Mouse (Mus musculus) erythroblast, embryonic 14.5 days (primary cell): Measurements from ENCODE around the gene Smim14. TPM values are rescaled to one million over a fixed set of nuclear protein-coding genes. Genes with fewer than 3 reads are reported as not detected.

ENCODE experiments used
- H3K27me3 ChIP-seq: 2 replicates; pipeline ENCODE4 v1.6.1; 2012; ENCODE audit warnings: inconsistent platforms; ENCODE audit not compliant: control insufficient read depth
- H3K36me3 ChIP-seq: 2 replicates; pipeline ENCODE4 v1.6.1; 2012; ENCODE audit warnings: mild to moderate bottlenecking, inconsistent platforms; ENCODE audit not compliant: control insufficient read depth
- H3K4me1 ChIP-seq: 2 replicates; pipeline ENCODE4 v1.6.1; 2012; ENCODE audit warnings: inconsistent platforms; ENCODE audit not compliant: control insufficient read depth
- H3K4me3 ChIP-seq: replicated peaks from 2 replicates; pipeline ENCODE3; 2012; ENCODE audit warnings: moderate library complexity, mild to moderate bottlenecking, inconsistent platforms
- H3K9me3 ChIP-seq: 2 replicates; pipeline ENCODE4 v1.6.1; 2012; ENCODE audit warnings: low read length, inconsistent platforms, mixed read lengths; ENCODE audit not compliant: control insufficient read depth
- GATA1 ChIP-seq: IDR thresholded peaks from 2 replicates; pipeline ENCODE4 v1.6.1; 2012; ENCODE audit warnings: low read length, inconsistent platforms, mixed read lengths
- TAL1 ChIP-seq: IDR thresholded peaks from 3 replicates; pipeline ENCODE4 v1.6.1; 2012; ENCODE audit warnings: low read length, inconsistent platforms, mixed read lengths
- polyA plus RNA-seq: library from polyadenylated mRNA; stranded (reverse); fragments of >175 nt; gene quantifications from 2 replicates; pipeline ENCODE4 v1.2.3, GENCODE M21; 2012

Gene Smim14
- polyA plus RNA-seq, 1 experiment = 0.21 TPM

DNA sequence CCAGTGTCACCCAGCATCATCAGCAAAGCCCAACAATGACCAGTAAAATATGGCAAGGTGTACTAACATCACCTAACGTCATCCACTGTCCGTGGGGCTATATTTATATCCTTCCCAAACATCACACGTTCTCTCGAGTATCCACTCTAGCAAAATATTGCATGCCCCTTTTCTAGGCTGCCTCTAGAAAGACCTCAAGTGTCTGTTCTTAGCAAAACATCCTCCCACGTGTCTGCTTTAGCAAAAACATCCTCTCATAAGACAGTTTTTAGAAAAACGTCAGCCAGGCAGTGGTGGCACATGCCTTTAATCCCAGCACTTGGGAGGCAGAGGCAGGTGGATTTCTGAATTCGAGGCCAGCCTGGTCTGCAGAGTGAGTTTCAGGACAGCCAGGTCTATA is 36.8 kb downstream of the Smim14 start:
- TF ChIP-seq TAL1 (no peak), GATA1 (no peak)
- Histone ChIP-seq H3K27me3 (no peaks in the 10 kb centered on the region), H3K4me1 (no peaks in the 10 kb centered on the region), H3K4me3 (no peak overlapping the region), H3K9me3 (no peaks in the 10 kb centered on the region), H3K36me3 (no peaks in the 10 kb centered on the region)

DNA sequence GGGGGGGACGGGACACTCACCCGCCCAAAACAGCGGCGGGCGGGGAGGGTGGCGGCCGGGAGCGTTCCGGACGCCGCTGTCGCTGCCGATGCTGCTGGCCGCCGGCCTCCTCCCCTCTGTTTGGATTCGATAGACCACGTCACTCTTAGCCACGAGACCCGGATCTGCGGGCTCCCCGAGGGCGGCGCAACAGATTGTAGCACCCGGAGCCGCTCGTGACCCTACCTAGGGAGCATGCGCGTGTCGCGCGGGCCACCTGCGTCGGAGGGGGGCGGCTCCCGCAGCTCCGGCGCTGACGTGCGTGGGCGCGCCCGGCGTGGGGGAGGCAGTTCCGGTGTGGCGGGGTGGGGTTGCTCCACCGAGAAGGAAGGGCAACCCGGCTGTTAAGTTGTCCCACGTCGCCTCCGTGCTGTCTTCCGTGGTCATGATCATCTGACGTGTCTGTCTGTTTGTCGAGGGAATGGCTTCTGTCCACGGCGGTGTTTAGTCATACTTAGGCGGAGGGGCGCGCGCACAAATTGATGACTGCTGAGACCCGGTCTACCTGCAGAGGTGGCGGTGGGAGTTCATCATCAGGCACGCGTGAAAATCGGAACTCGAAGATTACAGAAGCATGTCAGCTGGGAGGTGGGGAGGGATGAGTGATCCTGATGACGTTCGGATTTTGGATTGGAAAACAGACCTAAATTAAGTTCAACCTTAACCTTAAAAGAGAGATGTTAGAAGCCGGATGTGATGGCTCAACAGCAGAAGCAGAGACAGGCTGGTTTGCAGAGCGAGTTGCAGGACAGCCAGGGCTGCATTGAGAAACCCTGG is 44.1 kb downstream of the Smim14 start, which contains the start of gene Gm43552:
TSS of gene Gm43552 (minus strand) at position 118 of the 816 bp plus-strand sequence.
- Histone ChIP-seq H3K36me3 (no peaks in the 10 kb centered on the region), H3K4me3 (peak within 1 kb of the TSS; percentile 85), H3K9me3 (no peaks in the 10 kb centered on the region), H3K4me1 (peaks cover 22% of the 10 kb centered on the region), H3K27me3 (peaks cover 27% of the 10 kb centered on the region)
- TF ChIP-seq TAL1 (no peak), GATA1 (no peak)

- Histone ChIP-seq H3K4me3 (peak overlapping the region; percentile 85), H3K4me1 (peaks cover 22% of the 10 kb centered on the region), H3K9me3 (no peaks in the 10 kb centered on the region), H3K36me3 (no peaks in the 10 kb centered on the region), H3K27me3 (peaks cover 27% of the 10 kb centered on the region)
- TF ChIP-seq GATA1 (no peak), TAL1 (no peak)
Measured at GRCm38 (mm10) chr5:65491767-65492715, 44.9 kb downstream of the Smim14 start.

DNA sequence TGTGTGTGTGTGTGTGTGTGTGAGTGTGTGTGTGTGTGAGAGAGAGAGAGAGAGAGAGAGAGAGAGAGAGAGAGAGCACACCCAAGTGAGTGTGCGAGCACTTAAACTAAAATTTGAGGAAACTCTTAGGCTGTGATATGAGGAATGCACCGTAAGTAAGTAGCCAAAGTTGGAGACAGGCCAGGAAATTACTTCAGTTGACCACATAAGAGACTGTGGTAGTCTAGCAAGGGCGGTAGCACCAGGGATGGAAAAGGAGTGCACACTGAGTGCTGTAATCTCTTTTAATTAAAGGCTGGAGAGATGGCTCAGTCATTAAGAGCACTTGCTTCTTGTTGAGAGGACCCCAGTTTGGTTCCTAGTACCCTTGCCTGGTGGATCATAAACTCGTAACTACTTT is 47.2 kb downstream of the Smim14 start:
- no peaks in the 10 kb centered on the region for H3K9me3 ChIP-seq
- H3K4me3 ChIP-seq = no peak overlapping the region
- no peaks in the 10 kb centered on the region for H3K36me3 ChIP-seq
- H3K4me1 ChIP-seq = peaks cover 22% of the 10 kb centered on the region
- no peak for TF ChIP-seq TAL1
- TF ChIP-seq GATA1 = no peak
- peaks cover 27% of the 10 kb centered on the region for H3K27me3 ChIP-seq

GRCm38 (mm10) chr5:65488725-65489124 is 48.3 kb downstream of the Smim14 start:
- Histone ChIP-seq H3K9me3 (no peaks in the 10 kb centered on the region), H3K4me1 (peaks cover 25% of the 10 kb centered on the region), H3K27me3 (peaks cover 27% of the 10 kb centered on the region), H3K4me3 (no peak overlapping the region), H3K36me3 (no peaks in the 10 kb centered on the region)
- TF ChIP-seq TAL1 (no peak), GATA1 (no peak)

GRCm38 (mm10) chr5:65487381-65487780 is 49.6 kb downstream of the Smim14 start:
- Histone ChIP-seq H3K9me3 (no peaks in the 10 kb centered on the region), H3K4me1 (peaks cover 14% of the 10 kb centered on the region), H3K27me3 (peaks cover 18% of the 10 kb centered on the region), H3K36me3 (no peaks in the 10 kb centered on the region), H3K4me3 (no peak overlapping the region)
- TF ChIP-seq TAL1 (no peak), GATA1 (no peak)

DNA sequence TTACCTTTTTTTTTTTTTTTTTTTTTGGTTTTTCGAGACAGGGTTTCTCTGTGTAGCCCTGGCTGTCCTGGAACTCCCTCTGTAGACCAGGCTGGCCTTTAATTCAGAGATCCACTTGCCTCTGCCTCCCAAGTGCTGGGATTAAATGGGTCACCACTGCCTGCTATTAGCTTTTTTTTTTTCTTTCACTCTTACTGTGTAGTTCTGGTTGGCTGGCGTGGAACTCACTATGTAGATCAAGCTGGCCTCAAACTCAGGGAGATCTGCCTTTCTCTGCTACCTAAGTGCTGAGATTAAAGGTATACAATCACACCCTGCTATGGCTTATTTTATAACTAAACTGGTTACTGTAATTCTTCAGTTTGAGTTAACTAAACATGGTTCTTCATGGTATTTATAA is 50.5 kb downstream of the Smim14 start:
- Histone ChIP-seq H3K4me1 (peaks cover 5% of the 10 kb centered on the region), H3K36me3 (no peaks in the 10 kb centered on the region), H3K27me3 (peaks cover 10% of the 10 kb centered on the region), H3K9me3 (no peaks in the 10 kb centered on the region), H3K4me3 (no peak overlapping the region)
- TF ChIP-seq TAL1 = no peak
- TF ChIP-seq GATA1 = no peak

- Histone ChIP-seq H3K9me3 (no peaks in the 10 kb centered on the region), H3K36me3 (no peaks in the 10 kb centered on the region; the same call in 1 of the 2 replicates), H3K27me3 (no peaks in the 10 kb centered on the region), H3K4me1 (peaks cover 21% of the 10 kb centered on the region), H3K4me3 (no peak overlapping the region)
- TF ChIP-seq GATA1 (no peak), TAL1 (no peak)
Measured at GRCm38 (mm10) chr5:65482996-65483395, 54.0 kb downstream of the Smim14 start.

GRCm38 (mm10) chr5:65480511-65480910 is 56.5 kb downstream of the Smim14 start:
- no peaks in the 10 kb centered on the region for H3K27me3 ChIP-seq
- H3K4me1 ChIP-seq = peaks cover 41% of the 10 kb centered on the region
- H3K4me3 ChIP-seq = no peak overlapping the region
- H3K9me3 ChIP-seq = no peaks in the 10 kb centered on the region
- no peaks in the 10 kb centered on the region; the same call in 1 of the 2 replicates for H3K36me3 ChIP-seq
- TF ChIP-seq GATA1 = no peak
- TF ChIP-seq TAL1 = no peak
